Mouse (Mus musculus): ENCODE results near the gene Med11. TPM values are rescaled to one million over a fixed set of nuclear protein-coding genes. Genes with fewer than 3 reads are reported as not detected.

Gene Med11
- polyA plus RNA-seq, 1 experiment from 2014 or later, result 45.8 TPM

DNA sequence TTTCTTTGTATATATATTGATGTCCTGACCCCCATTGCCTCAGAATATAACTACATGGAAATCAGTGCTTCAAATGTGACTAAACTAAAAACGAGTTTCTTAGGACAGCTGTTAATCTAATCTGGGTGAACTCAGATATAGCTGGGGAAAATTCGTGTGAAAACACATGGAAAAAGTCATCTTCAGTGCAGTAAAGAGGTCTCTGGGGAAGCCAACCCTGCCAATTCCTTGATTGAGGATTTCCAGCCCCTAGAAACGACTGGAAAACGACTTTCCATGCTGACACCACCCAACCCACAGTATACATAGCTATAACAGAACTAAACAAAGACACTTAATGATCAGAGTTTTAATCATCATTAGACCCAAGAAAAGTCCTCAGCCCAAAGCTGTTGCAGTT lies 36.1 kb downstream of the Med11 start:
- 44% methylated on average over 4 of the region's 4 CpGs for whole genome bisulfite sequencing
- no peak for DNase-seq (ENCODE audit: low spot score)
- no peak overlapping the region for H3K4me2 ChIP-seq (replicated peaks)
- no peaks in the 10 kb centered on the region for H3K36me3 ChIP-seq (replicated peaks; ENCODE audit: control insufficient read depth, insufficient read depth)
- H3K9ac ChIP-seq, result no peak overlapping the region
- H3K4me3 ChIP-seq (replicated peaks; ENCODE audit: low read length), result no peak overlapping the region
- ATAC-seq (ENCODE audit: low FRiP score), result no peak
- no peaks in the 10 kb centered on the region for H3K4me1 ChIP-seq (replicated peaks; ENCODE audit: control insufficient read depth, insufficient read depth, low read length)
- H3K27me3 ChIP-seq (ENCODE audit: control insufficient read depth, insufficient read depth, low read length), result no peaks in the 10 kb centered on the region
- no peak overlapping the region for H3K27ac ChIP-seq
- 0 out of 2 replicates have a peak, but pooled peaks cover 3% of the 10 kb centered on the region for H3K9me3 ChIP-seq (ENCODE audit: control insufficient read depth, low read length)

DNA sequence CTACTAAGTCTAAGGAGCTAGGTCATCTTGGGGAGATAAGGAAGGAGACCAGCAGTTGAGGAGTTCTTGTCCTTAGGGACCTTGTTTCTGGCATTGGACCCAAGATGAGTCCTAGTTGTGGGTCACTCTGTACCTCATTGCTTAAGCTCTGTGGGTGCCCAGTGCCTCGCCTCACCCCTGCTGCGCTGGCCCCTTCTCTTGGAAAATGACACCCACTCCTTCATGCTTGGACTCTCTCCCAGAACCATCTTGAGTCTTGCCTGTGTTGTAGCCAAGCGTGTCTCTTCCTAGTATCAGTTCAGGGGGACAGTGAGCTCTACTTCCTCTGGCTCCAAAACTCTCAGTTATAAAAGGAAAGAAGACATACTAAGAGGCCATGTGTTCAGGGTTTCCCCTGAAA lies 37.4 kb downstream of the Med11 start:
- Histone ChIP-seq H3K4me3 (replicated peaks; ENCODE audit: low read length) (no peak overlapping the region), H3K9ac (no peak overlapping the region), H3K4me2 (replicated peaks) (no peak overlapping the region), H3K27me3 (ENCODE audit: control insufficient read depth, insufficient read depth, low read length) (no peaks in the 10 kb centered on the region), H3K9me3 (ENCODE audit: control insufficient read depth, low read length) (0 out of 2 replicates have a peak, but pooled peaks cover 3% of the 10 kb centered on the region), H3K27ac (no peak overlapping the region), H3K36me3 (replicated peaks; ENCODE audit: control insufficient read depth, insufficient read depth) (no peaks in the 10 kb centered on the region), H3K4me1 (replicated peaks; ENCODE audit: control insufficient read depth, insufficient read depth, low read length) (no peaks in the 10 kb centered on the region)
- DNase-seq (ENCODE audit: low spot score) (no peak), ATAC-seq (ENCODE audit: low FRiP score) (no peak)
- 90% methylated on average over 3 of the region's 3 CpGs for WGBS

DNA sequence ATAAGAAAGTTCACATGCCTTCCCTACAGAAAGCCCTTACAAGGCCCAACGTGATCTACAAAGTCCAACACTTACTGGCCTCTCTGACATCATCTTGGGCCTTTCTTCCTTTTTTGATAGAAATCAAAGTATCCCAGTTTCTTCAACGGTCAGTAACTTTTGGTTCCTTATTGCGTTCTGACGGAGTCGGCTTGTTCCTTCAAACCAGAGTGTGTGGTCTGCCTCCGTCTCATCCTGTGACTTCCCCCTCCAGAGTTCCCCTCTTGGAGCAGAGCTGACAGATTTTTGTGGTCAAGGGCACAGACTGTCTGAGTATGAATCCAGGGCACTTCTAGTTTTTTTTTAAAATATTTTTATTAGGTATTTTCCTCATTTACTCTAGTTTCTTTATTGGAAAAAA lies 38.0 kb downstream of the Med11 start:
- no peak for ATAC-seq (ENCODE audit: low FRiP score)
- no peaks in the 10 kb centered on the region for H3K4me1 ChIP-seq (replicated peaks; ENCODE audit: control insufficient read depth, insufficient read depth, low read length)
- 92% methylated on average over 6 of the region's 6 CpGs for WGBS

DNA sequence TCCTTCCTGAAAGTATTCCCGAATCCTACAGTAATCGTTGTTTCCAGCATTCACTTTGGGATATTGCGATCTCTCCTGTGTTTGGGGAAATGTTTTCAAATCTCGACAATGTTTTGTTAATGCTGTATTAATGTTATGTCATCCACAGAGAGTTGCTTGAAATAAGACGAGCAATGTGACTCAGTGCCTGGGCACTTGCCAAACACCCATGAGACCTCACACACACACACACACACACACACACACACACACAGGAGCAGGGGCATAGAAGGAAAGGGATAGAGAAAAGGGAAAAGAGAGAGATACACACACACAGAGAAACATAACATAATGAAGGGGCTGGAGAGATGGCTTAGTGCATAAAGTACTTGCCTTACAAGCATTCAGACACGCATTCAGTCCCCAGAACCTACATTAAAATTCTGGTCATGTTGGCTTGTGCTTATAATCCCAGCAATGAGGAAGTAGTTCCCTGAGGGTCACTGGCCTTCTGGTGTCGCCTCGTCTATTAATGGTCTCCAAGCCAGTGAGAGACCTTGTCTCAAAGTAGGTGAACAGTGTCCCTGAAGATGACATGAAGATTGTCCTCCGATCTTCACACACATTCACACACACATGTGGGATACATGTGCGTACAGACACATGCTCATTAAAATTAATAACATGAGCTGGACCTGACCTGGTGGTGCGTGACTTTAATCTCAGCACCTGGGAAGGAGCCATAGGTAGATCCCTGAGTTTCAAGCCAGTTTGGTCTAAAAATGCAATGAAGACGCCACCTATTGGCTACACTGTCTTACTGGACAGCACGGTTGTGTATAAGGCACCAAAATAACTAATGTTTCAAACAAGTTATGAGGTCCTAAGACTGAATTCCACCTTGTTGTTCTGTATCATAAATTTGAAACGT lies 48.1 kb downstream of the Med11 start:
- Histone ChIP-seq H3K4me2 (replicated peaks) (no peak overlapping the region), H3K9me3 (ENCODE audit: control insufficient read depth, low read length) (no peaks in the 10 kb centered on the region), H3K27me3 (ENCODE audit: control insufficient read depth, insufficient read depth, low read length) (no peaks in the 10 kb centered on the region), H3K4me3 (replicated peaks; ENCODE audit: low read length) (no peak overlapping the region), H3K36me3 (replicated peaks; ENCODE audit: control insufficient read depth, insufficient read depth) (no peaks in the 10 kb centered on the region), H3K27ac (no peak overlapping the region), H3K9ac (no peak overlapping the region), H3K4me1 (replicated peaks; ENCODE audit: control insufficient read depth, insufficient read depth, low read length) (no peaks in the 10 kb centered on the region)
- WGBS, result 72% methylated on average over 14 of the region's 14 CpGs
- DNase-seq (ENCODE audit: low spot score) (no peak), ATAC-seq (ENCODE audit: low FRiP score) (no peak)

More for the DNA sequence above, 38.0 kb downstream of the Med11 start:
- H3K4me2 ChIP-seq (replicated peaks), result no peak overlapping the region
- no peak overlapping the region for H3K9ac ChIP-seq
- H3K9me3 ChIP-seq (ENCODE audit: control insufficient read depth, low read length), result 0 out of 2 replicates have a peak, but pooled peaks cover 3% of the 10 kb centered on the region
- H3K27ac ChIP-seq, result no peak overlapping the region
- no peak overlapping the region for H3K4me3 ChIP-seq (replicated peaks; ENCODE audit: low read length)
- H3K36me3 ChIP-seq (replicated peaks; ENCODE audit: control insufficient read depth, insufficient read depth), result no peaks in the 10 kb centered on the region
- DNase-seq (ENCODE audit: low spot score), result no peak
- no peaks in the 10 kb centered on the region for H3K27me3 ChIP-seq (ENCODE audit: control insufficient read depth, insufficient read depth, low read length)

DNA sequence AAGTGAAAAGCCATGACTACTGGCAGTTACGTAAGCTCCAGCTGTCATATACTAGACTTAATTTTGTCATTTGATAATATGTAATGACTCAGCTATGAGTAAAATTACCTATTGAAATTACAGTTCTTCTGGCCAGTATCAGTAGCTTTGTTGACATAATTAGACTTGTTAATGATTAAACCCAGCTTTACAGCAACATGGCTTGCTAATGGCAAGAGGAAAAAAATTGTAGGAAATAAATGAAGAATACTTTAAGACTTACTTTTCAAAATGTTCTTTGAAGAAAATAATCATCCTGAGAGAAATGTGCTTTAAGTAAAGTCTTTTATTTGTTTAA lies 48.7 kb downstream of the Med11 start:
- H3K9me3 ChIP-seq (ENCODE audit: control insufficient read depth, low read length), result no peaks in the 10 kb centered on the region
- H3K27me3 ChIP-seq (ENCODE audit: control insufficient read depth, insufficient read depth, low read length), result no peaks in the 10 kb centered on the region; the same call in 1 of the 2 replicates
- H3K4me2 ChIP-seq (replicated peaks), result no peak overlapping the region
- no peak overlapping the region for H3K4me3 ChIP-seq (replicated peaks; ENCODE audit: low read length)
- H3K9ac ChIP-seq, result no peak overlapping the region
- 93% methylated on average over 1 of the region's 1 CpGs for WGBS
- no peaks in the 10 kb centered on the region for H3K36me3 ChIP-seq (replicated peaks; ENCODE audit: control insufficient read depth, insufficient read depth)
- H3K4me1 ChIP-seq (replicated peaks; ENCODE audit: control insufficient read depth, insufficient read depth, low read length), result no peaks in the 10 kb centered on the region
- H3K27ac ChIP-seq, result no peak overlapping the region
- no peak for ATAC-seq (ENCODE audit: low FRiP score)
- no peak for DNase-seq (ENCODE audit: low spot score)

DNA sequence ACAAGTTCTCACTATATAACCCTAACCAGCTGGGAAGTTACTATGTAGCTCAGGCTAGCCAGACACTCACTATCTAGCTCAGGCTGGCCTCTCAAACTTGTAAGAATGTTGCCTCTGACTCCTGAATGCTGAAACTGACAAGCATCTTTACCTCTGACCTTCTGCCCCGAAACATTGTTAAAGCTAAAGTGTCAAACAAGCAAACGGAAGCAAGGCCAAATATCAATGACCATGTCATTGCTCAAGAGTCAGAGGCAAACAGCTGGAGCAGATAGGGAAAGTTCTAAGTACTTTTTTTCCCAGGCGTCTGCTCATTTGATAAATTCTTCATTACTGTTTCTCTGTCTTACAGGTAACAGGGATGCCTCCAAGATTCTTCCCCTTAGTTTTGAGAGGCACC lies 50.3 kb downstream of the Med11 start:
- ATAC-seq (ENCODE audit: low FRiP score), result no peak

More for the DNA sequence above, 50.3 kb downstream of the Med11 start:
- H3K36me3 ChIP-seq (replicated peaks; ENCODE audit: control insufficient read depth, insufficient read depth), result no peaks in the 10 kb centered on the region
- H3K4me2 ChIP-seq (replicated peaks), result no peak overlapping the region
- no peaks in the 10 kb centered on the region for H3K9me3 ChIP-seq (ENCODE audit: control insufficient read depth, low read length)
- H3K4me3 ChIP-seq (replicated peaks; ENCODE audit: low read length), result no peak overlapping the region
- no peaks in the 10 kb centered on the region for H3K4me1 ChIP-seq (replicated peaks; ENCODE audit: control insufficient read depth, insufficient read depth, low read length)
- no peak overlapping the region for H3K27ac ChIP-seq
- 66% methylated on average over 3 of the region's 3 CpGs for WGBS
- H3K27me3 ChIP-seq (ENCODE audit: control insufficient read depth, insufficient read depth, low read length), result no peaks in the 10 kb centered on the region; the same call in 1 of the 2 replicates
- no peak overlapping the region for H3K9ac ChIP-seq
- DNase-seq (ENCODE audit: low spot score), result no peak

Small RNA genes within 50 kb of the gene (microRNA-seq; reads per million reads assigned to microRNA genes)
- gene Mir7115, result 0.97 reads per million

Other genes with a start within 250 kb of the Med11 start
- 3.5 and 4.7 TPM in 2 replicates for gene Slc16a11, start 239.2 kb upstream of the Med11 start, polyA plus RNA-seq (2014; fragmentation: Nextera tagmentation; extraction: Ambion mirVana)
- gene Slc16a13, start 230.9 kb upstream of the Med11 start, polyA plus RNA-seq (2014; fragmentation: Nextera tagmentation; extraction: Ambion mirVana), result 12.9 and 13.4 TPM in 2 replicates
- 5.0 and 5.2 TPM in 2 replicates for gene Bcl6b, start 222.1 kb upstream of the Med11 start, polyA plus RNA-seq (2014; fragmentation: Nextera tagmentation; extraction: Ambion mirVana)
- gene 0610010K14Rik, start 214.0 kb upstream of the Med11 start, polyA plus RNA-seq (2014; fragmentation: Nextera tagmentation; extraction: Ambion mirVana), result 155 and 161 TPM in 2 replicates
- 12.6 and 15.9 TPM in 2 replicates for gene Gm21988, start 212.1 kb upstream of the Med11 start, polyA plus RNA-seq (2014; fragmentation: Nextera tagmentation; extraction: Ambion mirVana)
- 342 and 388 TPM in 2 replicates for gene Rnasek, start 212.1 kb upstream of the Med11 start, polyA plus RNA-seq (2014; fragmentation: Nextera tagmentation; extraction: Ambion mirVana)
- 1.7 and 2.1 TPM in 2 replicates for gene Alox12, start 196.6 kb upstream of the Med11 start, polyA plus RNA-seq (2014; fragmentation: Nextera tagmentation; extraction: Ambion mirVana)
- not detected in 2 replicates for gene Alox12e, start 129.3 kb upstream of the Med11 start, polyA plus RNA-seq (2014; fragmentation: Nextera tagmentation; extraction: Ambion mirVana)
- 0.11 TPM in 1 of 2 replicates, not detected in the other for gene Alox15, start 99.9 kb upstream of the Med11 start, polyA plus RNA-seq (2014; fragmentation: Nextera tagmentation; extraction: Ambion mirVana)
- gene Pelp1, start 41.9 kb upstream of the Med11 start, polyA plus RNA-seq (2014; fragmentation: Nextera tagmentation; extraction: Ambion mirVana), result 29.9 and 33.0 TPM in 2 replicates
- gene Arrb2, start 19.3 kb upstream of the Med11 start, polyA plus RNA-seq (2014; fragmentation: Nextera tagmentation; extraction: Ambion mirVana), result 55.9 and 61.2 TPM in 2 replicates
- 0.50 and 0.95 TPM in 2 replicates for gene Zmynd15, start 7.5 kb downstream of the Med11 start, polyA plus RNA-seq (2014; fragmentation: Nextera tagmentation; extraction: Ambion mirVana)
- 7.8 and 10.2 TPM in 2 replicates for gene Cxcl16, start 8.1 kb downstream of the Med11 start, polyA plus RNA-seq (2014; fragmentation: Nextera tagmentation; extraction: Ambion mirVana)
- 2.9 and 3.0 TPM in 2 replicates for gene Tm4sf5, start 53.3 kb downstream of the Med11 start, polyA plus RNA-seq (2014; fragmentation: Nextera tagmentation; extraction: Ambion mirVana)
- not detected in 2 replicates for gene Vmo1, start 62.7 kb downstream of the Med11 start, polyA plus RNA-seq (2014; fragmentation: Nextera tagmentation; extraction: Ambion mirVana)
- 0.27 and 0.28 TPM in 2 replicates for gene Gltpd2, start 67.3 kb downstream of the Med11 start, polyA plus RNA-seq (2014; fragmentation: Nextera tagmentation; extraction: Ambion mirVana)
- gene Psmb6, start 73.4 kb downstream of the Med11 start, polyA plus RNA-seq (2014; fragmentation: Nextera tagmentation; extraction: Ambion mirVana), result 747 and 789 TPM in 2 replicates
- not detected in 2 replicates for gene Gm40193, start 81.0 kb downstream of the Med11 start, polyA plus RNA-seq (2014; fragmentation: Nextera tagmentation; extraction: Ambion mirVana)
- gene Pld2, start 88.1 kb downstream of the Med11 start, polyA plus RNA-seq (2014; fragmentation: Nextera tagmentation; extraction: Ambion mirVana), result 14.2 and 16.4 TPM in 2 replicates
- 19.5 and 21.5 TPM in 2 replicates for gene Mink1, start 111.0 kb downstream of the Med11 start, polyA plus RNA-seq (2014; fragmentation: Nextera tagmentation; extraction: Ambion mirVana)
- not detected in 2 replicates for gene 4930544D05Rik, start 163.9 kb downstream of the Med11 start, polyA plus RNA-seq (2014; fragmentation: Nextera tagmentation; extraction: Ambion mirVana)
- not detected in 2 replicates for gene Chrne, start 167.3 kb downstream of the Med11 start, polyA plus RNA-seq (2014; fragmentation: Nextera tagmentation; extraction: Ambion mirVana)
- 0.29 and 0.43 TPM in 2 replicates for gene Gp1ba, start 187.2 kb downstream of the Med11 start, polyA plus RNA-seq (2014; fragmentation: Nextera tagmentation; extraction: Ambion mirVana)
- 90.6 and 93.4 TPM in 2 replicates for gene Rnf167, start 195.3 kb downstream of the Med11 start, polyA plus RNA-seq (2014; fragmentation: Nextera tagmentation; extraction: Ambion mirVana)
- 158 TPM in 2 replicates for gene Slc25a11, start 195.6 kb downstream of the Med11 start, polyA plus RNA-seq (2014; fragmentation: Nextera tagmentation; extraction: Ambion mirVana)
- gene Pfn1, start 202.7 kb downstream of the Med11 start, polyA plus RNA-seq (2014; fragmentation: Nextera tagmentation; extraction: Ambion mirVana), result 662 and 703 TPM in 2 replicates
- 6.4 and 7.8 TPM in 2 replicates for gene Eno3, start 205.3 kb downstream of the Med11 start, polyA plus RNA-seq (2014; fragmentation: Nextera tagmentation; extraction: Ambion mirVana)
- 94.8 and 115 TPM in 2 replicates for gene Spag7, start 217.5 kb downstream of the Med11 start, polyA plus RNA-seq (2014; fragmentation: Nextera tagmentation; extraction: Ambion mirVana)
- gene Camta2, start 236.2 kb downstream of the Med11 start, polyA plus RNA-seq (2014; fragmentation: Nextera tagmentation; extraction: Ambion mirVana), result 24.2 and 26.1 TPM in 2 replicates
- gene Inca1, start 248.2 kb downstream of the Med11 start, polyA plus RNA-seq (2014; fragmentation: Nextera tagmentation; extraction: Ambion mirVana), result 1.4 and 1.9 TPM in 2 replicates
- 4.9 and 6.8 TPM in 2 replicates for gene Kif1c, start 248.6 kb downstream of the Med11 start, polyA plus RNA-seq (2014; fragmentation: Nextera tagmentation; extraction: Ambion mirVana)

Measured in hindbrain, embryonic 14.5 days (tissue).